Mouse (Mus musculus) hindbrain, postnatal 0 days (tissue): ENCODE results near the gene Gas2l2. TPM values are rescaled to one million over a fixed set of nuclear protein-coding genes. Genes with fewer than 3 reads are reported as not detected.

Source experiments
- ATAC-seq: fragments of 200-750 bp; cut with Nextera tagmentation; 2 replicates; pipeline ENCODE4 v1.8.0; 2017; ENCODE audit warnings: mild to moderate bottlenecking, moderate TSS enrichment, moderate library complexity
- DNase-seq: peaks from one replicate; pipeline ENCODE4 v3.0.0-alpha.2; 2015; ENCODE audit warnings: low spot score
- H3K27ac ChIP-seq: fragments of 300-500 bp; sonication (generic); 2 replicates; pipeline ENCODE4 v1.5.1; 2014; ENCODE audit warnings: mild to moderate bottlenecking
- H3K27me3 ChIP-seq: fragments of 300-500 bp; sonication (generic); 2 replicates; pipeline ENCODE4 v1.6.1; 2014; ENCODE audit warnings: low read length, mixed read lengths; ENCODE audit not compliant: insufficient read depth
- H3K36me3 ChIP-seq: fragments of 300-500 bp; sonication (generic); 2 replicates; pipeline ENCODE4 v1.6.1; 2014; ENCODE audit warnings: low read length, mixed read lengths; ENCODE audit not compliant: insufficient read depth
- H3K4me1 ChIP-seq: fragments of 300-500 bp; sonication (generic); 2 replicates; pipeline ENCODE4 v1.6.1; 2014; ENCODE audit warnings: antibody characterized with exemption, low read length, mixed read lengths; ENCODE audit not compliant: insufficient read depth
- H3K4me2 ChIP-seq: fragments of 300-500 bp; sonication (generic); 2 replicates; pipeline ENCODE4 v1.6.1; 2014; ENCODE audit warnings: low read depth, mild to moderate bottlenecking, low read length, moderate library complexity, mixed read lengths
- H3K4me3 ChIP-seq: fragments of 300-500 bp; sonication (generic); 2 replicates; pipeline ENCODE4 v1.5.1; 2014; ENCODE audit warnings: low read length
- H3K9ac ChIP-seq: fragments of 300-500 bp; sonication (generic); replicated peaks from 2 replicates; pipeline ENCODE4 v1.6.1; 2014; ENCODE audit warnings: mild to moderate bottlenecking, low read length, moderate library complexity, mixed read lengths
- H3K9me3 ChIP-seq: fragments of 300-500 bp; sonication (generic); 2 replicates; pipeline ENCODE4 v1.6.1; 2016; ENCODE audit warnings: low read length, mixed read lengths
- CTCF ChIP-seq: IDR thresholded peaks from 2 replicates; pipeline ENCODE4 v1.5.1; 2016; ENCODE audit warnings: antibody characterized with exemption, control low read depth, low read depth
- WGBS: fragments of 180-500 bp; shearing (Covaris S2); extraction: QIAGEN DNeasy Blood & Tissue Kit; methylation state at CpG from one replicate; pipeline ENCODE4 v1.1.7; 2014; 5-methylcytosine and 5-hydroxymethylcytosine counted together
- polyA plus RNA-seq: library from polyadenylated mRNA; unstranded; fragments of >200 nt; fragmentation: Nextera tagmentation; extraction: Ambion mirVana; gene quantifications from 2 replicates; pipeline ENCODE4 v1.2.1, GENCODE M21; 2015
- total RNA-seq: library from RNA; depleted of rRNA; stranded (reverse); fragments of >200 nt; gene quantifications from 2 replicates; pipeline ENCODE4 v1.2.3, GENCODE M21; 2014

The Gas2l2 gene
- total and polyA plus RNA-seq, 2 experiments from 2014 or later, result 0.69 to 1.0 TPM

- WGBS, result 93% methylated on average over 1 of the region's 1 CpGs
- Histone ChIP-seq H3K9ac (no peak within 1 kb of the TSS), H3K4me2 (no peak within 1 kb of the TSS), H3K27ac (no peak within 1 kb of the TSS), H3K9me3 (no peaks in the 10 kb centered on the region), H3K27me3 (0 out of 2 replicates have a peak, but pooled peaks cover 6% of the 10 kb centered on the region), H3K4me1 (0 out of 2 replicates have a peak, but pooled peaks cover 3% of the 10 kb centered on the region), H3K36me3 (no peaks in the 10 kb centered on the region), H3K4me3 (no peak within 1 kb of the TSS)
- DNase-seq, result no peak
- no peak for TF ChIP-seq CTCF
- ATAC-seq, result no peak
Measured at GRCm38 (mm10) chr11:83437377-83437776, 8.1 kb upstream of the Gas2l2 start, which contains the start of gene 1700020L24Rik. Gene 1700020L24Rik (plus strand): TSS chr11:83437677.

- Histone ChIP-seq H3K36me3 (no peaks in the 10 kb centered on the region), H3K4me1 (no peaks in the 10 kb centered on the region), H3K4me3 (no peak overlapping the region), H3K9me3 (no peaks in the 10 kb centered on the region), H3K27ac (no peak overlapping the region), H3K9ac (no peak overlapping the region), H3K4me2 (no peak overlapping the region), H3K27me3 (no peaks in the 10 kb centered on the region)
- WGBS, result 79% methylated on average over 2 of the region's 2 CpGs
- ATAC-seq (no peak), DNase-seq (no peak)
- no peak for TF ChIP-seq CTCF
Measured at GRCm38 (mm10) chr11:83432533-83432932, 3.3 kb upstream of the Gas2l2 start.

DNA sequence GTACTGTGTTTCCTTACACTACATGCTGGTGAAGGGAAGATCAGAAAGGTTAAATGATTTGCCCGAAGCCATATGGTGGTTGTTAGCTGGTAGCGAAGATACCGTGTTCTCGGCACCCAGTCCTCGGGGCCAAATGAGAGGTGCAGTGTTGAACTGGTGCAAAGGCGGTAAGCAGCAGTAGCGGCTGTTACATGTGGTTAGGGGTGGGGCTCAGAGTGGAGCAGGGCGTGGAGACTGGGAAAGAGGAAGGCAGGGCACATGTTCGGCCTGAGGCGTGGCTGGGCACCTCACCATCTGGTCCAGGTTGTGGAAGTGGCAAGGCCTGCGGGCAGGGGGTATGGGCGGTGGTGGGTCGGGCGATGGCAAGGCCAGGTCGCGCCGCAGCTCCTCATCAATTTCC lies 2.3 kb downstream of the Gas2l2 start:
- no peak for ATAC-seq

DNA sequence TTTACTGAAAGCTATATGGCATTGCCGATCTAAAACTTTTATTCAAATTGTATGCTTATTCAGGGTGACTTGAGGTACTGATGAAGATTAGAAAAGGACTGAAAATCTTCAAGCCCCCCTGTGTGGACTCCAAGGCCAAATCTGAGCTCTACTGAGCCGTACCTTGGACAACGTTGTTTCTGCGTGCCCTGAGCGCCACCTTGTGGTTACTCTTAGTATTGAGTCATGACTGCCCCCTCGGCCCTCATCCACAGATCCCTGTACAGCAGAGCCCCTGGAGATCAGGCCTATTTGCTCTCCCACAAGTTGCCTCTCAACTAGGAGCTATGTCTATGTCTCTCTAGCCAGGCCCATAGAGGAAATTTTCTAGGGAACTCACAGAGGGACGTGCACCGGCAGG lies 4.6 kb downstream of the Gas2l2 start:
- no peak overlapping the region for H3K9ac ChIP-seq
- peak; percentile 73; the same call in 1 of the 2 replicates for ATAC-seq
- H3K27me3 ChIP-seq, result no peaks in the 10 kb centered on the region; the same call in 1 of the 2 replicates
- H3K36me3 ChIP-seq, result no peaks in the 10 kb centered on the region
- 10% methylated on average over 8 of the region's 8 CpGs for WGBS
- H3K4me1 ChIP-seq, result no peaks in the 10 kb centered on the region
- TF ChIP-seq CTCF, result peak; percentile 96
- H3K4me3 ChIP-seq, result no peak overlapping the region
- H3K9me3 ChIP-seq, result no peaks in the 10 kb centered on the region
- H3K27ac ChIP-seq, result no peak overlapping the region
- peak; percentile 88 for DNase-seq
- no peak overlapping the region for H3K4me2 ChIP-seq

More for the DNA sequence above, 2.3 kb downstream of the Gas2l2 start:
- Histone ChIP-seq H3K27me3 (no peaks in the 10 kb centered on the region), H3K36me3 (no peaks in the 10 kb centered on the region), H3K4me3 (0 out of 2 replicates have a peak overlapping the region, but pooled peaks have one; percentile 7), H3K4me2 (peak overlapping the region; percentile 37), H3K9ac (no peak overlapping the region), H3K9me3 (no peaks in the 10 kb centered on the region), H3K4me1 (no peaks in the 10 kb centered on the region), H3K27ac (no peak overlapping the region)
- WGBS, result 47% methylated on average over 17 of the region's 17 CpGs
- no peak for TF ChIP-seq CTCF
- DNase-seq, result no peak

DNA sequence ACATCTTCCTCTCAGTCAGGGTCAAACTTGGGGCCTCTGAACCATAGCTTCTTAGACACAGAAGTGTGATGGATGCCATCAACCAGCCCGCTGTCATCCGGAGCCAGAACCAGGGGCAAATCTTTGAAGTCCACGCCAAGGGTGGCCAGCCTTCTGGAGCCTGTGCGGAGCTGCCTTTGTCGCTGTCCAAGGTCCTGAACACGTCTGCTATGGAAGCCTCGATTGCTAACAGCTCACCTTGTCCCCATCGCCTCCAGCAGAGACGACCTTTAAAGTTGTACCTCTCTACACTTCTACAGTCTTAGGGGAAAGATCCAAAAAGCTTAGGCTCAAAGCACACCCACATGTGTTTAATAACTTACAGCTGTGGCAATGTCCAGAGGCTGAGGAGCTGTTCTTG lies 8.0 kb downstream of the Gas2l2 start:
- Histone ChIP-seq H3K27me3 (no peaks in the 10 kb centered on the region; the same call in 1 of the 2 replicates), H3K9me3 (no peaks in the 10 kb centered on the region), H3K4me1 (no peaks in the 10 kb centered on the region; the same call in 1 of the 2 replicates), H3K4me3 (no peak overlapping the region), H3K4me2 (no peak overlapping the region), H3K27ac (no peak overlapping the region), H3K9ac (no peak overlapping the region), H3K36me3 (no peaks in the 10 kb centered on the region)
- peak; percentile 51 for DNase-seq
- no peak for TF ChIP-seq CTCF
- WGBS, result 16% methylated on average over 9 of the region's 9 CpGs
- no peak for ATAC-seq

DNA sequence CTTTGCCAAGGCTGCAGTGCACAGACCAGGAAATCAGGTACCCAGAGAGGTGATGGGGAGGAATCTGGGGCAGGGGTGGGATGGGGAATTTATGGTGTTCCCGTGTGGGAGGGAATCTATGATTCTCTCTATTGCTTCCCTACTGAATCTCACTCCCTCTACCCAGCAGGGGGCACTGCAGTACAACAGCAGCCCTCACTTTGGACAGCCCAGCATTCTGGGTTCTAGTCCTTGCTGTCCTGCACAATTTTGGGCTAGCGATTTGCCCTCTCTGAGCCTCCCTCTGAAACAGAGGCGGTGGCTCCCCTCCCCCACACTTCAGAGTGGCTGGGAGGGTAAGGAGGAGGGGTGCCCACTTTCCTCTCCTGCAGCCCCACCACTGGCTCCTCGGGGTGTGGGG lies 8.9 kb downstream of the Gas2l2 start:
- Histone ChIP-seq H3K27me3 (no peaks in the 10 kb centered on the region; the same call in 1 of the 2 replicates), H3K4me2 (no peak overlapping the region), H3K9ac (no peak overlapping the region), H3K4me1 (no peaks in the 10 kb centered on the region; the same call in 1 of the 2 replicates), H3K27ac (no peak overlapping the region), H3K36me3 (no peaks in the 10 kb centered on the region), H3K4me3 (no peak overlapping the region), H3K9me3 (no peaks in the 10 kb centered on the region)
- ATAC-seq, result 0 out of 2 replicates have a peak, but pooled peaks have one; percentile 2
- WGBS, result 34% methylated on average over 4 of the region's 4 CpGs
- DNase-seq, result peak; percentile 28
- peak; percentile 52 for TF ChIP-seq CTCF

DNA sequence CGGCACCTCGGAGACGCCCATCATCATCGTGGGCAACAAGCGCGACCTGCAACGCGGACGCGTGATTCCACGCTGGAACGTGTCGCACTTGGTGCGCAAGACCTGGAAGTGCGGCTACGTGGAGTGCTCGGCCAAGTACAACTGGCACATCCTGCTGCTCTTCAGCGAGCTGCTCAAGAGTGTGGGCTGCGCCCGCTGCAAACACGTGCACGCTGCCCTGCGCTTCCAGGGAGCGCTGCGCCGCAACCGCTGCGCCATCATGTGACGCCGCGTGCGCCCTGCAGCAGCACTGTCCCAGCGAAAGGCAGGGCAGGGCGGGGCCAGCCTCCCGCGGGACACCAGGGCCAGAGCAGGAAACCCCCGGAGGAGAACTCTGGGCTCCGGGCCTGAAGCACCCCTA lies 10.7 kb downstream of the Gas2l2 start:
- DNase-seq (peak; percentile 77), ATAC-seq (peak; percentile 73)
- WGBS, result 6% methylated on average over 38 of the region's 38 CpGs
- H3K36me3 ChIP-seq, result no peaks in the 10 kb centered on the region
- H3K9me3 ChIP-seq, result no peaks in the 10 kb centered on the region
- peak; percentile 51 for TF ChIP-seq CTCF
- peak overlapping the region; percentile 4 for H3K4me3 ChIP-seq
- peak overlapping the region; percentile 40 for H3K4me2 ChIP-seq
- no peaks in the 10 kb centered on the region; the same call in 1 of the 2 replicates for H3K27me3 ChIP-seq
- H3K9ac ChIP-seq, result peak overlapping the region; percentile 6; the same call in 1 of the 2 replicates
- no peak overlapping the region for H3K27ac ChIP-seq
- H3K4me1 ChIP-seq, result no peaks in the 10 kb centered on the region; the same call in 1 of the 2 replicates
